Mouse (Mus musculus) c-Kit-positive CD71-negative TER-119-negative erythroid progenitor cells, embryonic 14.5 days (primary cell): ENCODE data around the gene Calr4.
A peak's percentile ranks its signal among the peaks of the same experiment; 100 is the strongest.

Experiments
- DNase-seq: peaks from one replicate; pipeline ENCODE4 v3.0.0-alpha.2; 2013; ENCODE audit warnings: low read depth

Calr4 gene

GRCm38 (mm10) chr4:109279689-109280458 is 45.6 kb downstream of the Calr4 start, which contains the start of gene Eps15:
Eps15 (plus strand) TSS chr4:109280268.
- DNase-seq, result peak; percentile 87

GRCm38 (mm10) chr4:109280459-109281160 is 46.3 kb downstream of the Calr4 start:
- no peak for DNase-seq

GRCm38 (mm10) chr4:109281161-109281560 is 46.9 kb downstream of the Calr4 start:
- no peak for DNase-seq

GRCm38 (mm10) chr4:109281946-109282345 is 47.7 kb downstream of the Calr4 start:
- DNase-seq, result no peak

GRCm38 (mm10) chr4:109294629-109295028 is 60.3 kb downstream of the Calr4 start:
- DNase-seq, result no peak

- no peak for DNase-seq
These were observed 62.2 kb downstream of the Calr4 start for GRCm38 (mm10) chr4:109296510-109296909.

GRCm38 (mm10) chr4:109299136-109299535 is 64.9 kb downstream of the Calr4 start:
- no peak for DNase-seq
